Mouse (Mus musculus): ENCODE data around the gene Phf21a. TPM values are rescaled to one million over a fixed set of nuclear protein-coding genes. Genes with fewer than 3 reads are reported as not detected.

Gene Phf21a
- polyA plus RNA-seq, 1 experiment from 2014 or later: 5.6 TPM

DNA sequence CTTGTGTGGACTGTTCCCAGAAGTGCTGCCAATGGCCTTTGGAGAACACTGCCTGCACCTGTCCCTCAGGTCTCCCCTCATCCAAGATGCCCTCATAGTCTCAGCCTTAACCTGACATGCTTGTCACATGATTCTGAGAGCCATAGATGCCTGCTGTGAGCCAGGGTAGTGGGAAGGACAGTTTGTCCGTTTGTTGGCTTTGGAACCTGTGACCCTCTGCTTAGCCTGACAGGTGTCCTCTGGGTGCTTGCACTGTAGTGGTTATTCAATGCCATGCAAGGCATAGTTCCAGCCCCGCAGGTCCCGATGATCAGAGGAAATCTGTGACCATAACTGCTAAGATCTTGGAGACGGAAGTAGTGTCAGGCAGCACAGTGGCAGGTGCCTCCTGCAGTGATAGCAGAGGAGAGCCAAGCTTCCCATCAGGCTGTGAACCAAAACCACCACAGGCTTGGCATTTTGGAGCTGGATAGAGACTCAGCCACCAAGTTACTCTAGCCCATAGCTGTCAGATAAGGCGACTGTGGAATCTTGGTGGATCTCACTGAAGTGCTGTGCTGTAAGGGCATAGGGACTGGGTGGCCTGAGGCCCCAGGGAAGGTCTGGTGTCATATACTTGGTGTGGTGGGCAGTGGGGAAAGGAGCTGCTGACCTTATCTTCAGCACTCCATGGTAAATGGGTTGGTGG, 289.1 kb downstream of the Phf21a start, which contains the start of gene 1700029I15Rik:
TSS of gene 1700029I15Rik (plus strand) at position 638 of the 688 bp plus-strand sequence.
- no peaks in the 10 kb centered on the region for H3K9me3 ChIP-seq (replicated peaks)
- no peak within 1 kb of the TSS for H3K4me2 ChIP-seq
- WGBS (ENCODE audit: insufficient replicate concordance): 79% methylated on average over 5 of the region's 5 CpGs
- H3K4me3 ChIP-seq: no peak within 1 kb of the TSS
- ATAC-seq: no peak
- H3K27ac ChIP-seq: no peak within 1 kb of the TSS
- H3K4me1 ChIP-seq: peaks cover 10% of the 10 kb centered on the region; the same call in 1 of the 2 replicates
- peaks cover 64% of the 10 kb centered on the region for H3K36me3 ChIP-seq
- peaks cover 18% of the 10 kb centered on the region for H3K27me3 ChIP-seq (replicated peaks)
- no peak within 1 kb of the TSS for H3K9ac ChIP-seq

- Histone ChIP-seq H3K4me2 (no peak overlapping the region), H3K9ac (no peak overlapping the region), H3K36me3 (peaks cover 57% of the 10 kb centered on the region), H3K27me3 (replicated peaks) (peaks cover 25% of the 10 kb centered on the region), H3K9me3 (replicated peaks) (no peaks in the 10 kb centered on the region), H3K4me3 (no peak overlapping the region), H3K27ac (no peak overlapping the region), H3K4me1 (peaks cover 10% of the 10 kb centered on the region; the same call in 1 of the 2 replicates)
- WGBS (ENCODE audit: insufficient replicate concordance): 86% methylated on average over 4 of the region's 4 CpGs
- ATAC-seq: no peak
These were observed 289.8 kb downstream of the Phf21a start for GRCm38 (mm10) chr2:92382759-92383158.

DNA sequence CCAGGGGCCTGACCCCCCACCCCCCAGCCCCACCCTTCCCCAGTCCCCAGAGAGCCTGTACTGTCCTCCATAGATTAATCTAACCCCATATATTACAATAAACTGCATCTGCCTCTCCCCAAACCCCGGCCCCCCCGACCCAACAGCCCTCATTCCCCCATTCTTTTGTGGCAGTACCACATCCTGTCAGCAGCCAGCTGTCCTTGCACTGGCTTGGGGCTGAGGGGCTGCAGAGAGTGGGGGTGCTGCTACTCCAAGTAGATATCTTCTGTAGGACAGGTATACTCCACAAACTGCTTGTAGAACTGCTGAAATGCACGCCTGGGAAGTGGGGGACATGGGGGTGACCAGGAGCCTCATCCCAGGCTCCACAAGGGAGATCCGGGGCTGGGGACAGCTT, 291.2 kb downstream of the Phf21a start:
- no peak for ATAC-seq
- Histone ChIP-seq H3K4me1 (peaks cover 18% of the 10 kb centered on the region), H3K27ac (no peak overlapping the region), H3K36me3 (peaks cover 43% of the 10 kb centered on the region), H3K9ac (no peak overlapping the region), H3K4me3 (no peak overlapping the region), H3K9me3 (replicated peaks) (no peaks in the 10 kb centered on the region), H3K4me2 (no peak overlapping the region), H3K27me3 (replicated peaks) (peaks cover 39% of the 10 kb centered on the region)
- WGBS (ENCODE audit: insufficient replicate concordance): 51% methylated on average over 4 of the region's 4 CpGs

GRCm38 (mm10) chr2:92385113-92386051, 292.5 kb downstream of the Phf21a start:
- peaks cover 30% of the 10 kb centered on the region for H3K36me3 ChIP-seq

DNA sequence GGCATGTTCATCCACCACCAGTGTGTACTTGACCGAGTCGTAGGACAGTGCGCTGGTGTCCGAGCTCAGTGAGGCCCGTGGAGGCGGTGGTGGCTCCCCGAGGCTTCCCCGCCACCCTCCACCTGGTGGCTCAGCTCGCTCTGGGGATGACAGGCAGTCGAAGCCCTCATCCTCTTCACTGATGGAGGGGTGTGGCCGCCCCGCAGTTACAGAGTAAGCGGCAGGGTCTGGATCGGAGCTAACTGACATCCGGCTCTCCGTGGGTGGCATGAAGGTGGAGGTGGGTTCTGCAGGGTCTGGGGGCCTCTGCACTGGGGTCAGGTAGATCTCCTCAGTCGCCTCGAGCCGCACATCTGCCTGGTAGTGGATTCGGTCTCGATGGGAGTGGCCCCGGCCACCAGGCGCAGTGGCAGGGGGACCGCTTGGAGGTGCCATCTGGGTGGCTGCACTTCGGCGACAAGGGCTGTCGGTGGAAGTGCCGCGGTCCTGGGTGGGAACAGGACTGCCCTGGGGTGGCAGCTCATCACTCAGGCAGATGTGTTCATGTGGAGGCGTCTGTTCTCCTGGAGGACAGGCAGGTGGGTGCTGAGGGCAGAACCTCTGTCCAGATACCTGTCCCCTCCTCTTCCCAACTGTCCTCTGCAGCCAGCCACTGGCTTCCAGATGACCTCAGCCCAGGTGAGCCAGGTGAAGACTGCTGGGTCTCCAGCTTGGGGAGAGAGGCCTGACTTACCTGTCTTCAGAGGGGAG, 294.1 kb downstream of the Phf21a start:
- ATAC-seq: no peak
- 65% methylated on average over 30 of the region's 30 CpGs for WGBS (ENCODE audit: insufficient replicate concordance)
- Histone ChIP-seq H3K27ac (no peak overlapping the region), H3K9me3 (replicated peaks) (no peaks in the 10 kb centered on the region), H3K36me3 (peaks cover 14% of the 10 kb centered on the region), H3K9ac (no peak overlapping the region), H3K4me1 (peaks cover 44% of the 10 kb centered on the region), H3K4me2 (no peak overlapping the region), H3K27me3 (replicated peaks) (peaks cover 68% of the 10 kb centered on the region), H3K4me3 (no peak overlapping the region)

More at GRCm38 (mm10) chr2:92385113-92386051, 292.5 kb downstream of the Phf21a start:
- H3K4me2 ChIP-seq: no peak overlapping the region
- no peak overlapping the region for H3K4me3 ChIP-seq
- peaks cover 52% of the 10 kb centered on the region for H3K27me3 ChIP-seq (replicated peaks)
- H3K4me1 ChIP-seq: peaks cover 31% of the 10 kb centered on the region
- no peak for ATAC-seq
- H3K27ac ChIP-seq: no peak overlapping the region
- WGBS (ENCODE audit: insufficient replicate concordance): 63% methylated on average over 22 of the region's 22 CpGs
- H3K9me3 ChIP-seq (replicated peaks): no peaks in the 10 kb centered on the region
- no peak overlapping the region for H3K9ac ChIP-seq

DNA sequence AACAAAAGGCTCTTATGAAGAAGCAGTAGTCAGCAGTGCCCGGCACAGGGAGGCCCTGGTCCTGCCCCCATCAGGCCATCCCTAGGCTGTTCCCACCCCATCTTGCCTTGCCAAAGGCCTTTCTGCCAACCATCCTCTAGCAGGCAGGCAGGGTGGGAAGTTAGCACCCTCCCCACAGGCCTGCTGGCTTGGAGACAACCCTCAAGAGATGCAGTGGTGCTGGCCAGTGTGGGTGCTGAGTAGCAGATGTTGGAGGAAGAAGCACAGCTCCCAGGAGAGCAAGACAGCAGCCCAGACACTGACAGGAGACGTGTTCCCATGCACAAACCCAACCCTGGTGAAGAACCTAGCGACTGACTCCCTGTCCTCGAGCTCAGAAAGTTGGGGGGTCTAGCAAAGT, 294.7 kb downstream of the Phf21a start:
- peaks cover 74% of the 10 kb centered on the region for H3K27me3 ChIP-seq (replicated peaks)

DNA sequence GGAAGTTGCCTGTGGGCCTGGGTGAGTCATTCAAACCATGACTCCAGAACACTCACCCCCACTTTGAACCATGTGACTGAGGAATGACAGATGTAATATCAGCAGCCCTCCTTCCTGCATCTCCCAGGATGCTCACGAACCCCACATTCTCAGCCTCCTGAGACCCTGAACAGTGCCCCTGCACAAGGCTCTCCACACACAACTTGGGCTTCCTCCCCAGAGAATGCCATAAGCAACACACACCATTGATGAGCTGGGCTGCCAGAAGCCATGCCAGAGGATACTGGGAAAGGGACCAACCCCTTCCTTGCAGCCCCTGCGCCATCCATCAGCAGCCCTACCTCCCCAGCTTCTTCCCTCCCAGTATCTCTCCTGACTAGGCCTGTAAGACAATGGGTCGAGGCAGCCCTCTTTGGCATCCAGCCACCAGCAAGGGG, 295.2 kb downstream of the Phf21a start:
- Histone ChIP-seq H3K4me1 (peaks cover 44% of the 10 kb centered on the region), H3K9ac (no peak overlapping the region), H3K4me3 (0 out of 2 replicates have a peak overlapping the region, but pooled peaks have one; percentile 49), H3K27me3 (replicated peaks) (peaks cover 79% of the 10 kb centered on the region), H3K4me2 (peak overlapping the region; percentile 60; the same call in 1 of the 2 replicates), H3K36me3 (peaks cover 3% of the 10 kb centered on the region; the same call in 1 of the 2 replicates), H3K9me3 (replicated peaks) (no peaks in the 10 kb centered on the region), H3K27ac (no peak overlapping the region)
- WGBS (ENCODE audit: insufficient replicate concordance): 52% methylated on average over 3 of the region's 3 CpGs
- no peak for ATAC-seq

More for the DNA sequence above, 294.7 kb downstream of the Phf21a start:
- no peak overlapping the region for H3K27ac ChIP-seq
- peaks cover 8% of the 10 kb centered on the region; the same call in 1 of the 2 replicates for H3K36me3 ChIP-seq
- no peak overlapping the region for H3K4me2 ChIP-seq
- H3K4me3 ChIP-seq: no peak overlapping the region
- no peaks in the 10 kb centered on the region for H3K9me3 ChIP-seq (replicated peaks)
- WGBS (ENCODE audit: insufficient replicate concordance): 51% methylated on average over 4 of the region's 4 CpGs
- H3K9ac ChIP-seq: no peak overlapping the region
- no peak for ATAC-seq
- H3K4me1 ChIP-seq: peaks cover 44% of the 10 kb centered on the region

GRCm38 (mm10) chr2:92388891-92389641, 296.1 kb downstream of the Phf21a start:
- peaks cover 41% of the 10 kb centered on the region for H3K4me1 ChIP-seq
- H3K9ac ChIP-seq: no peak overlapping the region
- H3K27ac ChIP-seq: no peak overlapping the region
- H3K4me3 ChIP-seq: peak overlapping the region; percentile 49
- H3K27me3 ChIP-seq (replicated peaks): peaks cover 89% of the 10 kb centered on the region
- H3K36me3 ChIP-seq: no peaks in the 10 kb centered on the region
- no peaks in the 10 kb centered on the region for H3K9me3 ChIP-seq (replicated peaks)
- ATAC-seq: peak; percentile 36; the same call in 1 of the 2 replicates
- H3K4me2 ChIP-seq: peak overlapping the region; percentile 60
- WGBS (ENCODE audit: insufficient replicate concordance): under 1% methylated on average over 62 of the region's 62 CpGs

DNA sequence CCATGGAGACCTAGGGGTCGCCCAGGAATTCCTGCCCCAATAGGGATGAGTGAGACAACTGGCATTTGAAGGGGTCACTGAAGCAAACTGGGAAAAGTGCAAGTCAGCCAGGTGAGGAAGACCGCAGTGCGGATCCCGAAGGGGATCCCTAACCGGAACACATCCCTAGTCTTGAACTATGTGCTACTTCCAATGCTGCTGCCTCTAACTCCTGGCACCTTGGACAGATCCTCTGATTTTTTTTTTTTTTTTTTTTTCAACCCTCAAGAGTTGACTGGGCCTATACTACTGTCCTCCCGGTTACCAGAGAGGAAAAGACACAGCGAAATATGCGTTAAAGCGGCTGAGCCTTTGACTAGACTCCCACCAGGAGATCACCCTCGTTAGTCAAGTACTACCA, 296.7 kb downstream of the Phf21a start:
- peak overlapping the region; percentile 60 for H3K4me2 ChIP-seq
- H3K4me3 ChIP-seq: peak overlapping the region; percentile 49
- H3K9ac ChIP-seq: no peak overlapping the region
- H3K27ac ChIP-seq: no peak overlapping the region
- H3K27me3 ChIP-seq (replicated peaks): peaks cover 94% of the 10 kb centered on the region
- 13% methylated on average over 10 of the region's 10 CpGs for WGBS (ENCODE audit: insufficient replicate concordance)
- ATAC-seq: no peak
- peaks cover 35% of the 10 kb centered on the region for H3K4me1 ChIP-seq
- no peaks in the 10 kb centered on the region for H3K9me3 ChIP-seq (replicated peaks)
- no peaks in the 10 kb centered on the region for H3K36me3 ChIP-seq

DNA sequence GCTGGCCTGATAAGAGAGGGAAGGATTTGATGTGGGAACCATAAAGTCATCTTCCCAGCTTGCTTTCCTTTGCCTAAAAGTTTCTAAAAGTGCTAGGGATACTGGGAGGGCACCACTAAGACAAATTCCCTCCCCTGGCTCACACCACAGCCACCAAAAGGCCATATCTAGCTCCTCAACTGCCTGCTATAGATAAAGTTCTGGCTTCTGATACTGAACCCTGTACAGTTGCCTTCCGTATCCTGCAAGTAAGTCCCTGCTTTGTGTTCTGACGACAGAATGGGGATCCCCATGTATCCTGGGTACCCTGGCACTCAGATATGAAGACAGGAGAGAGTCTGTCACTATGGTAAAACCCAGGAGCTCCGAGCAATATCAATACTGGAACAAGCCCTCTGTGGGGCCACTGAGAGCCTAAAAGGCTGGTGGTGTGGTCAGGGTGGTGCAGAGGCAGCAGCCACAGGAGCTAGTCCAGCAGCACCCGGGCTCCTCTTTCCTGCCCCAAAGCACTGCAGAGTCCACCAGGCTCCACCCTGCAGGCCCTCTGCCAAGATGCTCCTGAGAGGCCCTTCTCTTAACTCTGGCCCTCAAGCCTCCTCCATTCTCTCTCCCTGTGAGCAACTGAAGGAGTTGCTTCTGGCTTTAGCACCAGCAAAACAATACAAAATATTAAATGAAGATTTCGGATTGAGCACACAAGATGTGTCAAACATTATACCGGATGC, 297.5 kb downstream of the Phf21a start:
- ATAC-seq: no peak
- Histone ChIP-seq H3K9ac (no peak overlapping the region), H3K36me3 (no peaks in the 10 kb centered on the region), H3K27ac (no peak overlapping the region), H3K4me1 (peaks cover 35% of the 10 kb centered on the region), H3K9me3 (replicated peaks) (no peaks in the 10 kb centered on the region), H3K4me2 (no peak overlapping the region), H3K27me3 (replicated peaks) (peaks cover 100% of the 10 kb centered on the region), H3K4me3 (no peak overlapping the region)
- WGBS (ENCODE audit: insufficient replicate concordance): 49% methylated on average over 6 of the region's 6 CpGs
